Mouse (Mus musculus): ENCODE data around the gene Gltp.

Gene Gltp

GRCm38 (mm10) chr5:114661029-114661428 is 29.8 kb downstream of the Gltp start:
- intact Hi-C loops (cut with DNase I) = no loop called here

GRCm38 (mm10) chr5:114658255-114658654 is 32.5 kb downstream of the Gltp start, which contains the start of gene Trpv4:
Gene Trpv4 (minus strand): TSS chr5:114658421.
- intact Hi-C loops (cut with DNase I) = no loop called here

GRCm38 (mm10) chr5:114657426-114657825 is 33.4 kb downstream of the Gltp start:
- intact Hi-C loops (cut with DNase I) = no loop called here

GRCm38 (mm10) chr5:114656305-114656704 is 34.5 kb downstream of the Gltp start:
- intact Hi-C loops (cut with DNase I) = no loop called here

- intact Hi-C loops (cut with DNase I) = no loop called here
These were observed 35.1 kb downstream of the Gltp start for GRCm38 (mm10) chr5:114655721-114656120.

GRCm38 (mm10) chr5:114653656-114654437 is 36.9 kb downstream of the Gltp start:
- intact Hi-C loops (cut with DNase I) = no loop called here

- intact Hi-C loops (cut with DNase I) = no loop called here
These were observed 39.3 kb downstream of the Gltp start for GRCm38 (mm10) chr5:114651449-114651848.

- intact Hi-C loops (cut with DNase I) = no loop called here
These were observed 39.8 kb downstream of the Gltp start for GRCm38 (mm10) chr5:114651002-114651401.

GRCm38 (mm10) chr5:114648728-114649311 is 42.0 kb downstream of the Gltp start:
- intact Hi-C loops (cut with DNase I) = no loop called here

- intact Hi-C loops (cut with DNase I) = no loop called here
These were observed 43.4 kb downstream of the Gltp start for GRCm38 (mm10) chr5:114647211-114647974.

- intact Hi-C loops (cut with DNase I) = no loop called here
These were observed 44.9 kb downstream of the Gltp start for GRCm38 (mm10) chr5:114645916-114646315.

GRCm38 (mm10) chr5:114644918-114645317 is 45.9 kb downstream of the Gltp start:
- intact Hi-C loops (cut with DNase I) = loop anchor here (5.0 kb wide), 1 partner anchor 52 kb away; no protein-coding TSS in a partner anchor

- intact Hi-C loops (cut with DNase I) = loop anchor here (5.0 kb wide), 1 partner anchor 56 kb away; no protein-coding TSS in a partner anchor
These were observed 50.0 kb downstream of the Gltp start for GRCm38 (mm10) chr5:114640809-114641208.

GRCm38 (mm10) chr5:114639645-114639957 is 51.2 kb downstream of the Gltp start:
- intact Hi-C loops (cut with DNase I) = loop anchor here (1.0 kb wide), 1 partner anchor 28 kb away; no protein-coding TSS in a partner anchor

- intact Hi-C loops (cut with DNase I) = loop anchor here (1.0 kb wide), 1 partner anchor 28 kb away; no protein-coding TSS in a partner anchor
These were observed 51.8 kb downstream of the Gltp start for GRCm38 (mm10) chr5:114638769-114639644.

- intact Hi-C loops (cut with DNase I) = no loop called here
These were observed 54.7 kb downstream of the Gltp start for GRCm38 (mm10) chr5:114636091-114636490.

- intact Hi-C loops (cut with DNase I) = loop anchor here (5.0 kb wide), 1 partner anchor 319 kb away; no protein-coding TSS in a partner anchor
These were observed 59.4 kb downstream of the Gltp start for GRCm38 (mm10) chr5:114631336-114631735.

- intact Hi-C loops (cut with DNase I) = loop anchor here (5.0 kb wide), 1 partner anchor 42 kb away; no protein-coding TSS in a partner anchor
These were observed 65.2 kb downstream of the Gltp start for GRCm38 (mm10) chr5:114625590-114625989.

- intact Hi-C loops (cut with DNase I) = no loop called here
These were observed 70.5 kb downstream of the Gltp start for GRCm38 (mm10) chr5:114620305-114620704.

Measured in adrenal gland (tissue).